Mouse (Mus musculus) megakaryocyte, embryonic 14.5 days (primary cell): ENCODE results near the gene Efcab5. TPM values are rescaled to one million over a fixed set of nuclear protein-coding genes. Genes with fewer than 3 reads are reported as not detected.
A peak's percentile ranks its signal among the peaks of the same experiment; 100 is the strongest.
"Not testable (repeated sequence)": the region's sequence is repeated elsewhere in the genome, so short reads cannot be mapped to it uniquely, and the experiment has no call there.

Experiments
- H3K27me3 ChIP-seq: replicated peaks from 2 replicates; pipeline ENCODE3; 2012; ENCODE audit warnings: inconsistent platforms
- H3K36me3 ChIP-seq: replicated peaks from 2 replicates; pipeline ENCODE3; 2012; ENCODE audit warnings: low read length, inconsistent platforms, mixed read lengths
- H3K4me1 ChIP-seq: 2 replicates; pipeline ENCODE4 v1.6.1; 2012; ENCODE audit warnings: inconsistent platforms
- H3K4me3 ChIP-seq: replicated peaks from 2 replicates; pipeline ENCODE3; 2012; ENCODE audit warnings: moderate library complexity, mild to moderate bottlenecking, inconsistent platforms
- H3K9me3 ChIP-seq: 2 replicates; pipeline ENCODE4 v1.6.1; 2012; ENCODE audit warnings: inconsistent platforms
- FLI1 ChIP-seq: IDR thresholded peaks from 2 replicates; pipeline ENCODE4 v1.6.1; 2012; ENCODE audit warnings: low read length, inconsistent platforms, mixed read lengths
- GATA1 ChIP-seq: IDR thresholded peaks from 3 replicates; pipeline ENCODE4 v1.6.1; 2012; ENCODE audit warnings: mixed read lengths, low read length, inconsistent platforms, borderline replicate concordance
- polyA plus RNA-seq: library from polyadenylated mRNA; stranded (reverse); fragments of >175 nt; gene quantifications from 2 replicates; pipeline ENCODE4 v1.2.3, GENCODE M21; 2012; ENCODE audit warnings: low replicate concordance; ENCODE audit not compliant: insufficient read depth

The Efcab5 gene
- polyA plus RNA-seq, 1 experiment = 0.08 TPM

- Histone ChIP-seq H3K9me3 (no peaks in the 10 kb centered on the region), H3K36me3 (peaks cover 31% of the 10 kb centered on the region), H3K27me3 (peaks cover 8% of the 10 kb centered on the region), H3K4me1 (peaks cover 15% of the 10 kb centered on the region), H3K4me3 (peak within 1 kb of the TSS; percentile 96)
- peak; percentile 87 for TF ChIP-seq FLI1
- TF ChIP-seq GATA1 = no peak
These were observed 110.3 kb downstream of the Efcab5 start, which contains the start of gene Nsrp1 for GRCm38 (mm10) chr11:77078273-77079134. Gene Nsrp1 (minus strand): TSS chr11:77078435.

GRCm38 (mm10) chr11:77077792-77078191 is 111.0 kb downstream of the Efcab5 start:
- TF ChIP-seq FLI1 = no peak
- TF ChIP-seq GATA1 = no peak
- Histone ChIP-seq H3K4me3 (peak overlapping the region; percentile 96), H3K4me1 (peaks cover 17% of the 10 kb centered on the region), H3K27me3 (peaks cover 8% of the 10 kb centered on the region), H3K36me3 (peaks cover 34% of the 10 kb centered on the region), H3K9me3 (no peaks in the 10 kb centered on the region)

- Histone ChIP-seq H3K4me3 (peak overlapping the region; percentile 96), H3K36me3 (peaks cover 39% of the 10 kb centered on the region), H3K4me1 (peaks cover 20% of the 10 kb centered on the region)
- H3K9me3 ChIP-seq, H3K27me3 ChIP-seq: not testable (repeated sequence)
These were observed 111.4 kb downstream of the Efcab5 start for GRCm38 (mm10) chr11:77077331-77077730.

- no peaks in the 10 kb centered on the region for H3K27me3 ChIP-seq
These were observed 118.0 kb downstream of the Efcab5 start for GRCm38 (mm10) chr11:77070721-77071120.

GRCm38 (mm10) chr11:77068825-77069224 is 119.9 kb downstream of the Efcab5 start:
- TF ChIP-seq FLI1 = no peak
- TF ChIP-seq GATA1 = no peak
- no peak overlapping the region for H3K4me3 ChIP-seq
- H3K36me3 ChIP-seq = peaks cover 81% of the 10 kb centered on the region
- H3K9me3 ChIP-seq = no peaks in the 10 kb centered on the region
- H3K4me1 ChIP-seq = peaks cover 43% of the 10 kb centered on the region
- H3K27me3 ChIP-seq = no peaks in the 10 kb centered on the region

More at GRCm38 (mm10) chr11:77070721-77071120, 118.0 kb downstream of the Efcab5 start:
- H3K36me3 ChIP-seq = peaks cover 86% of the 10 kb centered on the region
- no peak overlapping the region for H3K4me3 ChIP-seq
- peaks cover 32% of the 10 kb centered on the region for H3K4me1 ChIP-seq
- no peaks in the 10 kb centered on the region for H3K9me3 ChIP-seq
- TF ChIP-seq FLI1 (no peak), GATA1 (no peak)

- no peak for TF ChIP-seq GATA1
- no peak for TF ChIP-seq FLI1
- Histone ChIP-seq H3K9me3 (no peaks in the 10 kb centered on the region), H3K4me3 (no peak overlapping the region), H3K27me3 (no peaks in the 10 kb centered on the region), H3K4me1 (peaks cover 31% of the 10 kb centered on the region), H3K36me3 (peaks cover 68% of the 10 kb centered on the region)
These were observed 125.4 kb downstream of the Efcab5 start for GRCm38 (mm10) chr11:77063406-77063805.

- H3K27me3 ChIP-seq = no peaks in the 10 kb centered on the region
- H3K4me3 ChIP-seq = no peak overlapping the region
- H3K9me3 ChIP-seq = no peaks in the 10 kb centered on the region
- H3K36me3 ChIP-seq = peaks cover 60% of the 10 kb centered on the region
- H3K4me1 ChIP-seq = peaks cover 31% of the 10 kb centered on the region
- TF ChIP-seq GATA1 (no peak), FLI1 (no peak)
These were observed 126.8 kb downstream of the Efcab5 start for GRCm38 (mm10) chr11:77061951-77062350.

- no peak overlapping the region for H3K4me3 ChIP-seq
- H3K36me3 ChIP-seq = peaks cover 36% of the 10 kb centered on the region
- TF ChIP-seq GATA1 (no peak), FLI1 (no peak)
- no peaks in the 10 kb centered on the region for H3K27me3 ChIP-seq
- H3K9me3 ChIP-seq = no peaks in the 10 kb centered on the region
- peaks cover 28% of the 10 kb centered on the region for H3K4me1 ChIP-seq
These were observed 146.0 kb downstream of the Efcab5 start for GRCm38 (mm10) chr11:77042816-77043215.

GRCm38 (mm10) chr11:77041891-77042290 is 146.9 kb downstream of the Efcab5 start:
- TF ChIP-seq FLI1 (no peak), GATA1 (no peak)

More at GRCm38 (mm10) chr11:77041891-77042290, 146.9 kb downstream of the Efcab5 start:
- no peaks in the 10 kb centered on the region for H3K27me3 ChIP-seq
- no peaks in the 10 kb centered on the region for H3K9me3 ChIP-seq
- H3K4me3 ChIP-seq = no peak overlapping the region
- H3K36me3 ChIP-seq = peaks cover 27% of the 10 kb centered on the region
- H3K4me1 ChIP-seq = peaks cover 29% of the 10 kb centered on the region

Other genes with a start within 250 kb of the Efcab5 start
- gene Slc6a4, start 190.4 kb downstream of the Efcab5 start, polyA plus RNA-seq = 92.6 and 133 TPM in 2 replicates
- gene Nsrp1, start 110.5 kb downstream of the Efcab5 start, polyA plus RNA-seq = 7.0 TPM in 1 of 2 replicates, not detected in the other
- 12.1 and 33.4 TPM in 2 replicates for gene Ssh2, start 27.3 kb upstream of the Efcab5 start, polyA plus RNA-seq